Mouse (Mus musculus) stomach, postnatal 0 days (tissue): ENCODE data around the gene Sorcs1.

Source experiments
- CTCF ChIP-seq: IDR thresholded peaks from 2 replicates; pipeline ENCODE4 v1.5.1; 2016; ENCODE audit warnings: antibody characterized with exemption, low read depth, mild to moderate bottlenecking, moderate library complexity
- EP300 ChIP-seq: optimal IDR thresholded peaks from 2 replicates; pipeline ENCODE3; 2016; ENCODE audit warnings: antibody characterized with exemption

GRCm38 (mm10) chr19:50677903-50678896, at the start of gene Sorcs1:
- TF ChIP-seq CTCF (peak; percentile 18; the same call in 1 of the 2 replicates), EP300 (no peak)
